Mouse (Mus musculus) heart, postnatal 36 days (tissue): ENCODE measurements around the gene Pias4. TPM values are rescaled to one million over a fixed set of nuclear protein-coding genes. Genes with fewer than 3 reads are reported as not detected.

Experiments
- DNase-seq, 2 experiments: peaks; one replicate each; pipeline ENCODE4 v3.0.0; 2021 to 2022
- intact Hi-C: fragments of 180-260 bp; cut with DNase I; formaldehyde crosslinking; loops from one replicate; pipeline ENCODE4 v1.15.1; 2025
- microRNA-seq, 2 experiments: library from miRNA; unstranded; fragments of <30 nt; microRNA quantifications; one replicate each; pipeline ENCODE4 v1.2.0; 2021; ENCODE audit warnings: borderline number of aligned reads in 2 of 2
- total RNA-seq, 2 experiments: library from RNA; stranded (reverse); gene quantifications; 2 replicates each; pipeline ENCODE4 v1.2.3; 2021

The Pias4 gene
- total RNA-seq, 2 experiments from 2014 or later: 14.0 to 17.1 TPM

GRCm38 (mm10) chr10:81106113-81106721, 61.5 kb downstream of the Pias4 start:
- intact Hi-C loops: no loop called here
- peak; percentile 80 to 88 for DNase-seq

- peak; percentile 98 to 99 for DNase-seq
- intact Hi-C loops: no loop called here
Observed at GRCm38 (mm10) chr10:81105565-81106112, 62.1 kb downstream of the Pias4 start, which contains the start of gene Map2k2. TSS of gene Map2k2 (plus strand) at chr10:81105915.

Small RNA genes within 50 kb of the gene (microRNA-seq; reads per million reads assigned to microRNA genes)
- gene Mir5615-1 (0 reads per million in 2 experiments), gene Mir5615-2 (0 reads per million in 2 experiments)

Other genes with a start within 250 kb of the Pias4 start
- gene Lmnb2, start 249.7 kb downstream of the Pias4 start, total RNA-seq: 1 to 10 TPM; 3.6 to 4.9 TPM
- 10 to 100 TPM; 11.0 to 18.7 TPM for gene Gadd45b, start 237.8 kb downstream of the Pias4 start, total RNA-seq
- under 1 TPM; 0.22 to 0.67 TPM for gene Gng7, start 153.0 kb downstream of the Pias4 start, total RNA-seq
- gene Diras1, start 142.3 kb downstream of the Pias4 start, total RNA-seq: not detected
- gene Slc39a3, start 130.5 kb downstream of the Pias4 start, total RNA-seq: 10 to 100 TPM; 14.5 to 14.6 TPM
- gene Sgta, start 107.7 kb downstream of the Pias4 start, total RNA-seq: 10 to 100 TPM; 96.1 to 99.9 TPM
- 10 to 100 TPM; 11.9 to 13.1 TPM for gene Thop1, start 97.9 kb downstream of the Pias4 start, total RNA-seq
- gene Creb3l3, start 69.0 kb downstream of the Pias4 start, total RNA-seq: 1 to 10 TPM in 1 of 2 experiments, under 1 TPM in 1; 0.95 to 1.1 TPM
- 100 to 1,000 TPM; 113 to 125 TPM for gene Map2k2, start 62.0 kb downstream of the Pias4 start, total RNA-seq
- gene Zbtb7a, start 32.7 kb downstream of the Pias4 start, total RNA-seq: 10 to 100 TPM; 37.9 to 39.5 TPM
- gene Eef2, start 8.7 kb upstream of the Pias4 start, total RNA-seq: 1,000 to 10,000 TPM; 1,005 to 1,085 TPM
- 10 to 100 TPM; 31.0 to 31.3 TPM for gene Dapk3, start 15.1 kb upstream of the Pias4 start, total RNA-seq
- not detected for gene 4930442H23Rik, start 15.9 kb upstream of the Pias4 start, total RNA-seq
- gene Nmrk2, start 34.1 kb upstream of the Pias4 start, total RNA-seq: 1 to 10 TPM; 7.8 to 7.9 TPM
- gene Atcay, start 62.9 kb upstream of the Pias4 start, total RNA-seq: under 1 TPM in 1 of 2 experiments, not detected in 1; 0.11 TPM
- gene Zfr2, start 65.2 kb upstream of the Pias4 start, total RNA-seq: 1 to 10 TPM; 2.5 to 3.6 TPM
- under 1 TPM; 0.39 to 0.41 TPM for gene Matk, start 85.0 kb upstream of the Pias4 start, total RNA-seq
- 10 to 100 TPM; 95.2 to 97.4 TPM for gene Mrpl54, start 99.0 kb upstream of the Pias4 start, total RNA-seq
- 100 to 1,000 TPM; 102 to 108 TPM for gene Apba3, start 99.0 kb upstream of the Pias4 start, total RNA-seq
- gene Tjp3, start 123.7 kb upstream of the Pias4 start, total RNA-seq: under 1 TPM in 1 of 2 experiments, not detected in 1; 0.19 TPM
- 10 to 100 TPM; 31.5 to 33.3 TPM for gene Pip5k1c, start 125.0 kb upstream of the Pias4 start, total RNA-seq
- 10 to 100 TPM; 13.2 to 17.4 TPM for gene Cactin, start 153.2 kb upstream of the Pias4 start, total RNA-seq
- 1 to 10 TPM; 5.0 to 5.4 TPM for gene Tbxa2r, start 160.8 kb upstream of the Pias4 start, total RNA-seq
- gene Gipc3, start 175.3 kb upstream of the Pias4 start, total RNA-seq: 1 to 10 TPM; 5.9 TPM
- gene Hmg20b, start 182.6 kb upstream of the Pias4 start, total RNA-seq: 10 to 100 TPM; 60.4 to 67.1 TPM
- gene Mfsd12, start 189.6 kb upstream of the Pias4 start, total RNA-seq: 10 to 100 TPM; 11.7 to 12.5 TPM
- under 1 TPM; 0.31 to 0.81 TPM for gene 4930404N11Rik, start 197.9 kb upstream of the Pias4 start, total RNA-seq
- 10 to 100 TPM; 27.8 to 29.4 TPM for gene Fzr1, start 210.6 kb upstream of the Pias4 start, total RNA-seq
- 10 to 100 TPM; 50.3 to 52.2 TPM for gene Dohh, start 216.5 kb upstream of the Pias4 start, total RNA-seq
- gene Gm48551, start 216.5 kb upstream of the Pias4 start, total RNA-seq: 1 to 10 TPM; 1.1 to 2.0 TPM
- gene Gm48552, start 221.1 kb upstream of the Pias4 start, total RNA-seq: under 1 TPM in 1 of 2 experiments, not detected in 1; 0.62 TPM
- gene Smim24, start 225.1 kb upstream of the Pias4 start, total RNA-seq: 1 to 10 TPM; 2.2 to 2.4 TPM